Mouse (Mus musculus) spleen, adult 12 weeks (tissue): Measurements from ENCODE around the gene Srpr.

Source experiments
- DNase-seq: peaks from one replicate; pipeline ENCODE4 v3.0.0; 2022; ENCODE audit warnings: low spot score

Srpr gene

DNA sequence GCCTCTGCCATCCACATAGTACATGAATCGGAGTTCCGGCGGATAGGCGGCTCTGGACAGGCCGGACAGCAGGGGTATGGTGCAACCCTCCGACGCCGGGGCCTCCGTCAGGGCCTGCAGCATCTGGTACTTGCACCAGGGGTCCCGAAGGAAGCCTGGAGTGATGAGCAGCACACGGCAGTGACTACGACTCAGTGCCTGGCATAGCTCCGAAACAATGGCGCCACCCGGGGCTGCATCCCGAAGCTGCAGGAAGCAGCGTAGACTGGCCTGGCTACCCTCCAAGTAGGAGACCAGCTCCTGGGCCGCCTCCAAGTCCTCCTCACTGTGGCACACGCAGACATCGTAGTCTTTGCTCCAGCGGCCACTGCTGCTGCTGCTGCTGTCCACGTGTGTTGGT is 11.3 kb upstream of the Srpr start:
- no peak for DNase-seq

- DNase-seq = no peak
These were observed 6.9 kb upstream of the Srpr start for GRCm38 (mm10) chr9:35192983-35193542.

- no peak for DNase-seq
These were observed 5.9 kb upstream of the Srpr start for GRCm38 (mm10) chr9:35194048-35194447.

GRCm38 (mm10) chr9:35197625-35198024 is 2.4 kb upstream of the Srpr start:
- no peak for DNase-seq

DNA sequence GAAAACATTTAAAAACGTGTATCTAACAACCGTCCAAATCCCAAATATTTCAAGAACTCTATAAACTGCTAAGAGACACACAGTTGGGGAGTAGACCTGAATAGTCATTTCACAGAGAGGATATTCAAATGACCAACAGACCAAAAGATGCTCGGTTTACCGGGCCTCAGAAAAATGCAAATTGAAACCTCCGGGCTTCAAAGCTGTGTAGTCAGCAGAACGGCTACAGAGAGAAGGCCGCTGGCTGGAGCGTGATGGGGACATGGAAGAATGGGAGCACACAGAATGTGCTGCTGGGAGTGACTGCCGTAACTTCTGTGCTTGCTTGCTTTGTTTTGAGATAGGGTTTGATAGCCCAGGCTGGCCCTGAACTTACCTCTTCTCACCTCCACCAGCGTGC is 1.6 kb upstream of the Srpr start:
- DNase-seq = no peak

DNA sequence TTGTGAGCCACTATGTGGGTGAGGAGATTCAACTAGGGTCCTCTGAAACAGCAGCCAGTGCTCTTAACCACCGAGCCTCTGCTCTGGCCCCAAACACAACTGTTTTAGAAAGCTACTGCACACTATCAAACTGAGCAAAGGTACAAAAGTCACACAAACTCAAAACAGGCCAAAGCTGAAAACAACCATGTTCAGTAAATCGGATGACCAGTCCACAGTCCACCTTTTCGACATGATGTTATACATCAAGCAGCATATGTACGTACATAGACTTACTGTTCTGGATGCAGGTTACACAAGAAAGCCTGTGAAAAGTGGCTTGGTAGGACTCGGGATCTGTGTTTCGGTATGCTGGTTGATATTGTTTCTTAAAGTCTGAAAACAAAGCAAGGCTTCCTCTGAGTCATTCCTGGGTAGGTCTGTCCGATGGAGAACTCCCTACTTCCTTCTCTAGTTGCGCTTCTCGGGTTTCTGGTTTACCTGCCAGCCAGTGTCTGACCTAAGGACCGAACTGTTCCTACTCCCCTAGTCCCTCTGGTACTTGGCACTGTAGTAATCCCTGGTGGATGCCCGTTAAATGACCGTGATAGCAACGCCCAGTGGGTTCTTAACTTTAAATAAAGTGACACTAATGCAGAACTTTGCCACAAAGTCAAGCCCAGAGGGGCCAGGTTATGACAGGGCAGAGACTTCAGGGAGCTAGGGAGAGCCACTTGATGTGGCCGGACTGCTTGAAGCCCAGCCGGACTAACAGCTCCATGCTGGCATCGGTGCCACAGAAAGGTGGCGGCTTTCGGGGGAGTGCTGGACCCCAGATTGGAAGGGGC is 817 bp upstream of the Srpr start:
- DNase-seq = no peak

GRCm38 (mm10) chr9:35200529-35201060 is 620 bp downstream of the Srpr start:
- DNase-seq = no peak

DNA sequence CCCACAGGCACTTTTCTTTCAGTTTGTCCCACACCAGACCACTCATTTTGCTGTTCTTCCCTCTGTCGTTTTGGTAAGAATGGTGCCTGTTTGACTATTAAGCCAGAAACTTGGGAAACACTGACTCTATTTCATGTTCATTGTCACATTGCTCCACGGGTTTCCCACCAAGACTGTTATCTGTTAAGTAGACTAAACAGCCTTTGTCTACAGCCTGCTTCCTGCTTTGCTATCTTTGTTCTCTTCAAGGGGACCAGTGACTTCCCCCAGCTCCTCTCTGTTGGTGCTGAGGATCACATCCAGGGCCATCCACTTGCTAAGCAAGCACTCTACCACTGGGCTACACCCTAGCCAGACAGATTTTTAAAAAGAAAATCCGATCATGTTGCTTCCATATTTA is 3.6 kb downstream of the Srpr start:
- DNase-seq = no peak

GRCm38 (mm10) chr9:35204421-35204820 is 4.4 kb downstream of the Srpr start:
- DNase-seq = no peak

DNA sequence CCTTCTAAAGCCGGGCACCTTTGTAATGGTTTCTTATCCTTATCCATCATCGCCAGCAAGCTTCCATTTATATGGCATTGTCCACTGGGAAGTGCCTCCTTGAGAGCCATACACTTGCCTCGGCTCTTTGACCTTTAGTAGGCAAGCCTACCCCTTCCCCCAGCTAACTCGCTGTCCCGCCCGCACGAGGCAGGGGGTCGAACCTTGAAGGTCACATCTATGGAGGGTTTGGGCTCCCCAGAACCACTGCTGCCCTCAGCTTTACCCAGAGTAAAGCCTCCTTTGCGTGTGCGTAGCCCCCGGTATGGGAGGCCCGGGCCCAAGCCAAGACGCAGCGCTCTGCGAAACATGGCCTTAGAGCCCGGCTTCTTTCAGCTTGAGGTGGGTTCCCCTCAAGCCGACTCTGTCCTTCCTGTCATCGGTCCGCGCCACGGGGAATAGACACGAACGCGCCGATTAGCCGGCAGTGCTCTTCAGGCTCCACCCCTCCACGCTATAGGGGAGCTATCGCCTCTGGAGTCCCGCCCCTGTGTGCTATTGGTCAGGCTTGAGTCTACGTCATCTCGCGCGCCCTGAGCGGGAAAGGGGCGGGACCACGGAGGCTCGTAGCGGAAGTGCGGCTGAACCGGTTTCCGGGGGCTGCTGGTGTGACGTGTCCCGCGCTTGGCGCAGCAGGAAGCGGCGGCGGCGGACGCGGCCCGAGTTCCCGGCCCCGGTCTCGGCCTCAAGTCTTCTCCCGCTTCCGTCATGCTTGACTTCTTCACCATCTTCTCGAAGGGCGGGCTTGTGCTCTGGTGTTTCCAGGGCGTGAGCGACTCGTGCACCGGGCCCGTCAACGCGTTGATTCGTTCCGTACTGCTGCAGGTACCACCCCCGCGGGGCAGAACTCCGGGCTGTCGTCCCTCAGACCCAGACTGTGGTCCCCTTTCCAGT is 10.8 kb downstream of the Srpr start, which contains the start of gene Foxred1:
TSS of gene Foxred1 (minus strand) at position 514 of the 933 bp plus-strand sequence.
- peak; percentile 99 for DNase-seq

DNA sequence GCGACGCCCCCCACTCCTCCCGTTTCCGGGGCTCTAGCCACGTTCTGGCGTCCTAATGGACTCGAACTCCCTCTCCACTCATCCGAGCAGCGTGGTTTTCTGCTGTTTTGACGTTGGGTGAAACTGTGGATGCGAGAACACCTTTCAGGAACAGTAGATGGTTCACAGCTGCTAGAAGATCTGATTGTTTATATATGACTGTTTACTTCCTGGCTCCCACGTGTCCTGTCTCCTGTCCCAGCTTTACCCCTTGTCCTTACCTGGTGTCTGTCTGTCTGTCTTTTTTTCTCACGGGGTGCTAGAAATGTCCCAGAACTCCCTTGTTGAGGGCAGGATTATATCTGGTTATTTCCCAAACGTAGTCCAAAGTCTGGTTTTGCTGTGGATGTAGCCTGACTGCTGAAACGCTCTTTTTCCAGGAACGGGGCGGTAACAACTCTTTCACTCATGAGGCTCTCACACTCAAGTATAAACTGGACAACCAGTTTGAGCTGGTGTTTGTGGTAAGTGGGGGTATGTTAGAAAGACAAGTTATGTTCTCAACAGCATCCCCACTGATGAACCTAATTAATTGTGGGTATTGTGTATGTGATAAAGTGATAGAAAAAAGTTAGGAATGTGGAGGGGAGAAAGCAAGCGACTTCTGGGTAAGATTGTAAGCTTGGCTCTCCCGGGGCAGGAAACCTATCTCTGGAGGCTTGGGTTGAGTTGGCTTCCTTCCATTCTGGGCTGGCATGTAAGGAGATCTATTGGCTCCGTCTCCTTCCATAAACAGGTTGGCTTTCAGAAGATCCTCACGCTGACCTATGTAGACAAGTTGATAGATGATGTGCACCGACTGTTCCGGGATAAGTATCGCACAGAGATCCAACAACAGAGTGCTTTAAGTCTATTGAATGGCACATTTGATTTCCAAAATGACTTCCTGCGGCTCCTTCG is 11.9 kb downstream of the Srpr start:
- no peak for DNase-seq

- DNase-seq = no peak
These were observed 18.0 kb downstream of the Srpr start for GRCm38 (mm10) chr9:35217963-35218362.

DNA sequence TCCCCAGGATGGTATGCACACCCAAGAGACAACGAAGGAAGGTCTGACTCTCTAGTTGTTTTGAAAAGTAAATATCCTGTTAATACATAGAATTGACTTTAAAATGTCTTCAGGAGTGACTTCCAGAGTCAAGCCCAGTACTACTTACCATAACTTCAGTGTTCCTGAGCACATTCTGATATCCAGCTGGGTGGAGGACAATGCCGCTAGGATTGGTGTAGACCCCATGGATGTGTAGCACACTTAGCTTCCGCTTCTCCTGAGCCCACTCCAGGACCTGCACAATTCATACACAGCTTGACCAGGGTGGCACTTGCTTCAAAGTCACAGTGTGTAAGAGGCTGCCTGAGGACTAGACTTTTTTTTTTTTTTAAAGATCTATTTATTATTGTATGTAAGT is 23.5 kb downstream of the Srpr start:
- DNase-seq = no peak

- no peak for DNase-seq
These were observed 28.7 kb downstream of the Srpr start for GRCm38 (mm10) chr9:35228671-35229070.

DNA sequence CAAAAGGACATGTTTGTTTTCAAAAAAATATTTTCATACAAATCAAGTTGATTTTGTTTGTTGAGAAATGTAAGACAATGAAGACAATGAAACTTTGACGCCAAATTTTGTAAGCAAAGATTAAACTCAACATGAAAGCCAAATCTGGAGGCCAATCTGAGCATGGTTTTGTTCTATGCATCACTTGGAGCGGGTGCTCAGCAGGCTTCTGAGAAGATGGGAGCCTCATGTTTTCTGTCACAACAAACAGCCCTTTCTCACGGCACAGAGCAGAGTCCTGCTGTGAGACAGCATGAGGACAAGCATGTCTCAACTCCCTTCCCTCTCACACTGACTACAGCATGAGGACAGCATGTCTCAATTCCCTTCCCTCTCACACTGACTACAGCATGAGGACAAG is 36.0 kb downstream of the Srpr start:
- no peak for DNase-seq

GRCm38 (mm10) chr9:35238371-35238770 is 38.4 kb downstream of the Srpr start:
- DNase-seq = no peak

- DNase-seq = no peak
These were observed 39.1 kb downstream of the Srpr start for GRCm38 (mm10) chr9:35238915-35239571.

DNA sequence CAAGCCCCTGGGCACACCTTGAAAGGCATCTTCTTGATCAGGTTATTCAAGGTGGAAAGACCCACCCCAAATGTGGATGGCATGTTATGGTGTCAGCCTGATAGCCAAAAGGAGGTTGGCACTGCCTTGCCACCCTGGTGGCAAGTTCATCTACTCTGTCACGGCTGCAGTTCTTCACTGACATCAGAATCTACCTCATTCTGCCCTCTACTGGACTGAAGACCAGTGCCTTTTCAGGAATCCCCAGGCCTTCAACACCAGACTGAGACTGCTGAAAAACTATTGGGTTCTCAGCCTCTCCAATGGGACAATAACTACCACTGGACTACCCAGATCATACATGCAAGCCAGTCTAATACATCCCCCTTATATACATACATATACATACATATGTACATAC is 39.8 kb downstream of the Srpr start:
- DNase-seq = no peak

DNA sequence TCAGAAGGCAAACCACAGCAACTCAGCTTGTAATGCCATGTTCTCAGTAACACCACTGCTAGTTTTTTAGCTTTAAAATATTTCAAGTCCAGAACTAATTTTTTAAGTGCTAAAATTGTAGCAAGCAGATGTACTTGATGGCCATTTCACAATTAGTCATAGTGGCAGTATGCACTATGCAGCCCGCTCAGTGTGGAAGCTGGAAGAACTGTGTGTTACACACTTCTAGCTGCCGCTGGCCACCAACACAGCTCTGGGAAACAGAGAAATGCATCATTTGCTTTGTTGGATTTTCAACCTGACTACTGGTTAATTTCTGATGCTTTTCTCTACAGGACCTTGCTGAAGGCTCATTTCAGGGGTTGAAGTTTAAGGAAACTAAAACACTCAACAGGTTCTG is 47.4 kb downstream of the Srpr start:
- no peak for DNase-seq

GRCm38 (mm10) chr9:35249476-35249875 is 49.5 kb downstream of the Srpr start:
- DNase-seq = no peak

DNA sequence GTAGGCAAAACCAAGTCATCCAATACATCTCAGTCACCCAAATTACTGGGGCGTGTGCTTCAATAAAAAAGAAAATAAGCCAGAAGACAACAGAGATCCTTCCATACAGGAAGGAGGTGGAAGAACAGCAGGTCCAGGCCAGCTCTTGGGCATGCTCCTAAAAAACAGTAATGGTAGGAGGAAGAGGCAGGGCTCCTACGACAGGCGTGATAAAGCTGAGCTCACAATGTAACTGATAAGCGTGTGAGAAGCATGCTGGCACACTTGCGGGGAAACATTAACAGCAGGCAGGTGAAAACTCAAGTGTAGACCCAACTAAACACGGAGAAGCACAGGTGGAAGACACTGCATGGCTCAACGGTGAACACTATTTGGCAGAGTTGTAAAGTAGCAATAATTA is 57.4 kb downstream of the Srpr start:
- DNase-seq = no peak
